Mouse (Mus musculus): ENCODE measurements at regions not wholly inside any gene's neighbourhood (a gene's known extent, or its start where the extent isn't known, plus 50 kb on each side); places are given as distances from the start of the nearest gene placed in this dataset.

- 93% methylated on average over 1 of the region's 1 CpGs for WGBS
- H3K4me3 ChIP-seq = no peak overlapping the region
- no peak overlapping the region for H3K27ac ChIP-seq (replicated peaks)
- H3K36me3 ChIP-seq = no peaks in the 10 kb centered on the region
- no peak overlapping the region for H3K4me2 ChIP-seq (replicated peaks)
- no peak for ATAC-seq (replicated peaks)
- no peaks in the 10 kb centered on the region for H3K9me3 ChIP-seq
- H3K27me3 ChIP-seq = no peaks in the 10 kb centered on the region
- peaks cover 2% of the 10 kb centered on the region; the same call in 1 of the 2 replicates for H3K4me1 ChIP-seq
- H3K9ac ChIP-seq (replicated peaks) = no peak overlapping the region
Measured at GRCm38 (mm10) chr15:62807364-62807763, 1037.6 kb downstream of the Gsdmc2 start.

- Histone ChIP-seq H3K4me3 (no peak overlapping the region), H3K27me3 (no peaks in the 10 kb centered on the region), H3K9me3 (no peaks in the 10 kb centered on the region), H3K27ac (replicated peaks) (no peak overlapping the region), H3K9ac (replicated peaks) (no peak overlapping the region), H3K36me3 (no peaks in the 10 kb centered on the region), H3K4me1 (no peaks in the 10 kb centered on the region), H3K4me2 (replicated peaks) (no peak overlapping the region)
- no peak for ATAC-seq (replicated peaks)
Measured at GRCm38 (mm10) chr15:62802770-62803169, 1042.2 kb downstream of the Gsdmc2 start.

- ATAC-seq (replicated peaks) = no peak
- WGBS = 79% methylated on average over 4 of the region's 4 CpGs
Measured at GRCm38 (mm10) chr15:62798731-62799130, 1046.2 kb downstream of the Gsdmc2 start.

GRCm38 (mm10) chr15:62793569-62793968 lies 1051.4 kb downstream of the Gsdmc2 start:
- no peaks in the 10 kb centered on the region for H3K27me3 ChIP-seq
- H3K4me2 ChIP-seq (replicated peaks) = no peak overlapping the region
- no peaks in the 10 kb centered on the region for H3K9me3 ChIP-seq
- H3K9ac ChIP-seq (replicated peaks) = no peak overlapping the region
- H3K36me3 ChIP-seq = no peaks in the 10 kb centered on the region
- WGBS = 95% methylated on average over 5 of the region's 5 CpGs
- H3K27ac ChIP-seq (replicated peaks) = no peak overlapping the region
- no peaks in the 10 kb centered on the region for H3K4me1 ChIP-seq
- no peak overlapping the region for H3K4me3 ChIP-seq
- no peak for ATAC-seq (replicated peaks)

More at GRCm38 (mm10) chr15:62798731-62799130, 1046.2 kb downstream of the Gsdmc2 start:
- Histone ChIP-seq H3K4me1 (no peaks in the 10 kb centered on the region), H3K36me3 (no peaks in the 10 kb centered on the region), H3K27me3 (no peaks in the 10 kb centered on the region), H3K27ac (replicated peaks) (no peak overlapping the region), H3K4me3 (no peak overlapping the region), H3K9ac (replicated peaks) (no peak overlapping the region), H3K9me3 (no peaks in the 10 kb centered on the region), H3K4me2 (replicated peaks) (no peak overlapping the region)

GRCm38 (mm10) chr15:62792084-62792483 lies 1052.9 kb downstream of the Gsdmc2 start:
- no peak overlapping the region for H3K4me3 ChIP-seq
- ATAC-seq (replicated peaks) = no peak
- H3K27ac ChIP-seq (replicated peaks) = no peak overlapping the region
- H3K9me3 ChIP-seq = no peaks in the 10 kb centered on the region
- no peaks in the 10 kb centered on the region for H3K27me3 ChIP-seq
- H3K4me2 ChIP-seq (replicated peaks) = no peak overlapping the region
- H3K4me1 ChIP-seq = no peaks in the 10 kb centered on the region
- H3K36me3 ChIP-seq = no peaks in the 10 kb centered on the region
- no peak overlapping the region for H3K9ac ChIP-seq (replicated peaks)
- 63% methylated on average over 1 of the region's 1 CpGs for WGBS

- Histone ChIP-seq H3K9me3 (no peaks in the 10 kb centered on the region), H3K9ac (replicated peaks) (no peak overlapping the region), H3K27me3 (no peaks in the 10 kb centered on the region), H3K27ac (replicated peaks) (no peak overlapping the region), H3K36me3 (no peaks in the 10 kb centered on the region), H3K4me3 (no peak overlapping the region), H3K4me1 (no peaks in the 10 kb centered on the region), H3K4me2 (replicated peaks) (no peak overlapping the region)
- no peak for ATAC-seq (replicated peaks)
- 84% methylated on average over 2 of the region's 2 CpGs for WGBS
Measured at GRCm38 (mm10) chr15:62787753-62788152, 1057.2 kb downstream of the Gsdmc2 start.

- no peaks in the 10 kb centered on the region for H3K36me3 ChIP-seq
- H3K4me3 ChIP-seq = no peak overlapping the region
- no peak overlapping the region for H3K27ac ChIP-seq (replicated peaks)
- no peaks in the 10 kb centered on the region for H3K27me3 ChIP-seq
- no peaks in the 10 kb centered on the region for H3K9me3 ChIP-seq
- no peaks in the 10 kb centered on the region for H3K4me1 ChIP-seq
- no peak overlapping the region for H3K9ac ChIP-seq (replicated peaks)
- no peak overlapping the region for H3K4me2 ChIP-seq (replicated peaks)
- WGBS = 81% methylated on average over 1 of the region's 1 CpGs
- no peak for ATAC-seq (replicated peaks)
Measured at GRCm38 (mm10) chr15:62786315-62786714, 1058.7 kb downstream of the Gsdmc2 start.

- ATAC-seq (replicated peaks) = peak; percentile 87
- no peaks in the 10 kb centered on the region for H3K9me3 ChIP-seq
Measured at GRCm38 (mm10) chr15:62784456-62785139, 1060.4 kb downstream of the Gsdmc2 start.

GRCm38 (mm10) chr15:62778899-62779298 lies 1066.1 kb downstream of the Gsdmc2 start:
- no peaks in the 10 kb centered on the region for H3K36me3 ChIP-seq
- no peak overlapping the region for H3K4me2 ChIP-seq (replicated peaks)
- WGBS = 82% methylated on average over 5 of the region's 5 CpGs
- H3K9me3 ChIP-seq = no peaks in the 10 kb centered on the region
- H3K4me3 ChIP-seq = no peak overlapping the region
- no peaks in the 10 kb centered on the region for H3K27me3 ChIP-seq
- H3K4me1 ChIP-seq = no peaks in the 10 kb centered on the region
- no peak overlapping the region for H3K9ac ChIP-seq (replicated peaks)
- no peak for ATAC-seq (replicated peaks)
- no peak overlapping the region for H3K27ac ChIP-seq (replicated peaks)

More at GRCm38 (mm10) chr15:62784456-62785139, 1060.4 kb downstream of the Gsdmc2 start:
- Histone ChIP-seq H3K9ac (replicated peaks) (no peak overlapping the region), H3K27me3 (no peaks in the 10 kb centered on the region), H3K4me3 (no peak overlapping the region), H3K36me3 (no peaks in the 10 kb centered on the region), H3K4me1 (no peaks in the 10 kb centered on the region), H3K4me2 (replicated peaks) (no peak overlapping the region), H3K27ac (replicated peaks) (no peak overlapping the region)
- WGBS = 39% methylated on average over 1 of the region's 1 CpGs

- Histone ChIP-seq H3K4me2 (replicated peaks) (no peak overlapping the region), H3K27me3 (no peaks in the 10 kb centered on the region), H3K4me1 (no peaks in the 10 kb centered on the region), H3K27ac (replicated peaks) (no peak overlapping the region), H3K4me3 (no peak overlapping the region), H3K36me3 (no peaks in the 10 kb centered on the region), H3K9ac (replicated peaks) (no peak overlapping the region), H3K9me3 (no peaks in the 10 kb centered on the region)
- no peak for ATAC-seq (replicated peaks)
- WGBS = 93% methylated on average over 2 of the region's 2 CpGs
Measured at GRCm38 (mm10) chr15:62752686-62753085, 1092.3 kb downstream of the Gsdmc2 start.

- no peak overlapping the region for H3K4me3 ChIP-seq
- 88% methylated on average over 3 of the region's 3 CpGs for WGBS
- no peak overlapping the region for H3K27ac ChIP-seq (replicated peaks)
- no peak overlapping the region for H3K4me2 ChIP-seq (replicated peaks)
- H3K9me3 ChIP-seq = no peaks in the 10 kb centered on the region
- H3K27me3 ChIP-seq = no peaks in the 10 kb centered on the region
- no peak for ATAC-seq (replicated peaks)
- 0 out of 2 replicates have a peak, but pooled peaks cover 4% of the 10 kb centered on the region for H3K4me1 ChIP-seq
- no peak overlapping the region for H3K9ac ChIP-seq (replicated peaks)
- no peaks in the 10 kb centered on the region for H3K36me3 ChIP-seq
Measured at GRCm38 (mm10) chr15:62743879-62744278, 1101.1 kb downstream of the Gsdmc2 start.

GRCm38 (mm10) chr15:62740746-62741145 lies 1104.2 kb downstream of the Gsdmc2 start:
- peak; percentile 60 for ATAC-seq (replicated peaks)
- WGBS = 14% methylated on average over 2 of the region's 2 CpGs

GRCm38 (mm10) chr15:62735334-62735733 lies 1109.6 kb downstream of the Gsdmc2 start:
- WGBS = 79% methylated on average over 1 of the region's 1 CpGs
- H3K36me3 ChIP-seq = no peaks in the 10 kb centered on the region
- no peaks in the 10 kb centered on the region for H3K4me1 ChIP-seq
- no peak overlapping the region for H3K9ac ChIP-seq (replicated peaks)
- no peak overlapping the region for H3K27ac ChIP-seq (replicated peaks)
- no peak for ATAC-seq (replicated peaks)
- no peak overlapping the region for H3K4me3 ChIP-seq
- H3K9me3 ChIP-seq = no peaks in the 10 kb centered on the region
- no peaks in the 10 kb centered on the region for H3K27me3 ChIP-seq
- H3K4me2 ChIP-seq (replicated peaks) = no peak overlapping the region

More at GRCm38 (mm10) chr15:62740746-62741145, 1104.2 kb downstream of the Gsdmc2 start:
- H3K27me3 ChIP-seq = no peaks in the 10 kb centered on the region
- H3K4me2 ChIP-seq (replicated peaks) = no peak overlapping the region
- H3K27ac ChIP-seq (replicated peaks) = no peak overlapping the region
- H3K4me1 ChIP-seq = 0 out of 2 replicates have a peak, but pooled peaks cover 4% of the 10 kb centered on the region
- no peak overlapping the region for H3K9ac ChIP-seq (replicated peaks)
- no peaks in the 10 kb centered on the region for H3K36me3 ChIP-seq
- H3K9me3 ChIP-seq = no peaks in the 10 kb centered on the region
- no peak overlapping the region for H3K4me3 ChIP-seq

All from forebrain, embryonic 15.5 days (tissue).